ENCODE assay signal across 8 mouse cellular contexts in the genomic region with DNA sequence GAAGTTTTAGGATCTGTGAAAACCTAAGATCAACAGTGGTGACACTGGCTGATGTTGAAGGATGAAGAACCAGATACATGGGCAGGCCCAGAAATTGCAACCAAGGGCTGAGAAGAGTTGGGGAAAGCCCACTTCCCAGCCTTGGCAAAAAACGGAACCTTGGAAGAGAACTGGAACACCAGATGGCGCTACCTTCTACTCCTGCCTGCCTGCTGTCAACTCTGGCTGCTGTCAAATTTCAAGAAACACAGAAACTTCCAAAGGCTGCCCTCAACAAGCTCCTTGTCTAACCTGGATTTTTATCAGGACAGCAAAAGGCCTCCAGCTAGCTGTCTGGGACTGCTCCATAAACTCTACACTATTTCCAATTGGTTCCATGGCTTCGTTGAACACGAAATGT. TPM values are rescaled to one million over a fixed set of nuclear protein-coding genes. Genes with fewer than 3 reads are reported as not detected.
DNase-seq lines count a peak whose midpoint lies in the region; ATAC-seq and TF ChIP-seq lines count a peak whose summit lies in the region.

No protein-coding gene starts in this region.

- TF ChIP-seq CTCF in intestine, postnatal 0 days (IDR thresholded peaks at IDR 0.05; ENCODE audit: low read depth): peak; percentile 82
- peak; percentile 83 for TF ChIP-seq CTCF in stomach, postnatal 0 days (IDR thresholded peaks at IDR 0.05; ENCODE audit: low read depth)

- H3K4me1 ChIP-seq in intestine, postnatal 0 days (replicated peaks; ENCODE audit: control insufficient read depth, insufficient read depth, low read length): peaks cover 3% of the 10 kb centered on the region
- 0 out of 2 replicates have a peak, but pooled peaks cover 5% of the 10 kb centered on the region for H3K4me1 ChIP-seq in limb, embryonic 12.5 days (replicated peaks)
- peaks cover 7% of the 10 kb centered on the region for H3K4me1 ChIP-seq in midbrain, embryonic 11.5 days (ENCODE audit: control insufficient read depth, insufficient read depth, low read length)
- H3K4me1 ChIP-seq in stomach, postnatal 0 days (replicated peaks; ENCODE audit: control insufficient read depth, insufficient read depth): peaks cover 5% of the 10 kb centered on the region

- peaks cover 27% of the 10 kb centered on the region for H3K36me3 ChIP-seq in intestine, postnatal 0 days (ENCODE audit: control insufficient read depth, insufficient read depth)
- H3K36me3 ChIP-seq in limb, embryonic 12.5 days: peaks cover 18% of the 10 kb centered on the region; the same call in 1 of the 2 replicates
- no peaks in the 10 kb centered on the region for H3K36me3 ChIP-seq in midbrain, embryonic 11.5 days (ENCODE audit: control insufficient read depth, insufficient read depth, low read length)
- H3K36me3 ChIP-seq in stomach, postnatal 0 days (ENCODE audit: control insufficient read depth, insufficient read depth, low read length): peaks cover 2% of the 10 kb centered on the region; the same call in 1 of the 2 replicates

- no peaks in the 10 kb centered on the region for H3K27me3 ChIP-seq in intestine, postnatal 0 days (replicated peaks; ENCODE audit: control insufficient read depth, insufficient read depth, low read length)
- peaks cover 8% of the 10 kb centered on the region for H3K27me3 ChIP-seq in limb, embryonic 12.5 days
- peaks cover 5% of the 10 kb centered on the region; the same call in 1 of the 2 replicates for H3K27me3 ChIP-seq in midbrain, embryonic 11.5 days (ENCODE audit: control insufficient read depth, insufficient read depth, low read length)
- no peaks in the 10 kb centered on the region for H3K27me3 ChIP-seq in stomach, postnatal 0 days (ENCODE audit: control insufficient read depth, insufficient read depth, low read length)

- WGBS in intestine, postnatal 0 days: 10% methylated on average over 4 of the region's 4 CpGs
- whole genome bisulfite sequencing in limb, embryonic 12.5 days: 10% methylated on average over 4 of the region's 4 CpGs
- WGBS in midbrain, embryonic 11.5 days: 10% methylated on average over 4 of the region's 4 CpGs
- 10% methylated on average over 4 of the region's 4 CpGs for WGBS in stomach, postnatal 0 days

- peak; percentile 29 to 34 for DNase-seq in monocyte, adult 2 months (ENCODE audit: low read depth in 1 of 2, low spot score in 2 of 2)
- DNase-seq in cerebellum, adult 8-10 months: peak; percentile 41
- peak; percentile 55 to 67 for DNase-seq in frontal cortex, postnatal 36 days (ENCODE audit: low spot score in 2 of 2)
- peak; percentile 87 for DNase-seq in midbrain, embryonic 11.5 days (ENCODE audit: low spot score, missing footprints)
- DNase-seq in stomach, postnatal 0 days (ENCODE audit: low spot score): peak; percentile 57

- peak overlapping the region; percentile 71; the same call in 1 of the 2 replicates for H3K9ac ChIP-seq in intestine, postnatal 0 days (ENCODE audit: low read depth, low read length)
- no peak overlapping the region for H3K9ac ChIP-seq in limb, embryonic 12.5 days (replicated peaks)
- H3K9ac ChIP-seq in midbrain, embryonic 11.5 days (ENCODE audit: low read length): no peak overlapping the region
- H3K9ac ChIP-seq in stomach, postnatal 0 days (ENCODE audit: low read length): peak overlapping the region; percentile 66

- H3K4me3 ChIP-seq in intestine, postnatal 0 days (ENCODE audit: low read depth, low read length): peak overlapping the region; percentile 94
- H3K4me3 ChIP-seq in limb, embryonic 12.5 days (replicated peaks): peak overlapping the region; percentile 80
- H3K4me3 ChIP-seq in midbrain, embryonic 11.5 days (ENCODE audit: low read depth, low read length): peak overlapping the region; percentile 83; the same call in 1 of the 2 replicates
- H3K4me3 ChIP-seq in stomach, postnatal 0 days (ENCODE audit: low read depth, low read length): peak overlapping the region; percentile 82

- TF ChIP-seq EP300 in stomach, postnatal 0 days (optimal IDR thresholded peaks at IDR 0.05): no peak

- H3K4me2 ChIP-seq in intestine, postnatal 0 days (replicated peaks; ENCODE audit: low read depth): peak overlapping the region; percentile 100
- H3K4me2 ChIP-seq in limb, embryonic 12.5 days: peak overlapping the region; percentile 97
- peak overlapping the region; percentile 96 for H3K4me2 ChIP-seq in midbrain, embryonic 11.5 days
- H3K4me2 ChIP-seq in stomach, postnatal 0 days (replicated peaks; ENCODE audit: low read depth): peak overlapping the region; percentile 99

- H3K9me3 ChIP-seq in intestine, postnatal 0 days (ENCODE audit: control insufficient read depth): no peaks in the 10 kb centered on the region
- H3K9me3 ChIP-seq in limb, embryonic 12.5 days: no peaks in the 10 kb centered on the region
- H3K9me3 ChIP-seq in midbrain, embryonic 11.5 days (ENCODE audit: control insufficient read depth, low read length): no peaks in the 10 kb centered on the region
- no peaks in the 10 kb centered on the region for H3K9me3 ChIP-seq in stomach, postnatal 0 days (ENCODE audit: control insufficient read depth, low read length)

- no peak for ATAC-seq in monocyte, adult 5-6 weeks (replicated peaks; ENCODE audit: insufficient number of reproducible peaks, low FRiP score, low TSS enrichment, poor library complexity, severe bottlenecking)
- ATAC-seq in intestine, postnatal 0 days: no peak
- ATAC-seq in limb, embryonic 12.5 days (ENCODE audit: insufficient number of reproducible peaks, insufficient read depth, low FRiP score, low TSS enrichment, low read depth): no peak
- ATAC-seq in midbrain, embryonic 11.5 days (ENCODE audit: low FRiP score): no peak
- no peak for ATAC-seq in stomach, postnatal 0 days (ENCODE audit: low FRiP score, low TSS enrichment)

- no peak overlapping the region for H3K27ac ChIP-seq in intestine, postnatal 0 days (ENCODE audit: low read depth, low read length)
- no peak overlapping the region for H3K27ac ChIP-seq in limb, embryonic 12.5 days
- H3K27ac ChIP-seq in midbrain, embryonic 11.5 days (ENCODE audit: low read depth, low read length): no peak overlapping the region
- 0 out of 2 replicates have a peak overlapping the region, but pooled peaks have one; percentile 13 for H3K27ac ChIP-seq in stomach, postnatal 0 days (replicated peaks)

RNA-seq across cellular contexts. Expression of a gene that starts 1.1 kb away (rescaled TPM):
- total RNA-seq in monocyte, adult 5-6 weeks (2017): 66.9 to 77.6 TPM (median 67.0 TPM) in 3 replicates
- 19.6 and 20.6 TPM in 2 replicates for polyA plus RNA-seq in intestine, postnatal 0 days (2015; fragmentation: Nextera tagmentation; extraction: Ambion mirVana)
- 14.5 and 14.7 TPM in 2 replicates for polyA plus RNA-seq in limb, embryonic 12.5 days (2016; fragmentation: Nextera tagmentation; extraction: Ambion mirVana)
- polyA plus RNA-seq in midbrain, embryonic 11.5 days (2014; fragmentation: Nextera tagmentation; extraction: Ambion mirVana): 10.7 and 10.8 TPM in 2 replicates
- 11.2 and 13.0 TPM in 2 replicates for polyA plus RNA-seq in stomach, postnatal 0 days (2015; fragmentation: Nextera tagmentation; extraction: Ambion mirVana)

RNA-seq across cellular contexts. Expression of a gene that starts 19.4 kb away (rescaled TPM):
- not detected in 3 replicates for total RNA-seq in monocyte, adult 5-6 weeks (2017)
- polyA plus RNA-seq in intestine, postnatal 0 days (2015; fragmentation: Nextera tagmentation; extraction: Ambion mirVana): 3.9 and 4.0 TPM in 2 replicates
- polyA plus RNA-seq in limb, embryonic 12.5 days (2016; fragmentation: Nextera tagmentation; extraction: Ambion mirVana): 1.2 and 1.4 TPM in 2 replicates
- polyA plus RNA-seq in midbrain, embryonic 11.5 days (2014; fragmentation: Nextera tagmentation; extraction: Ambion mirVana): 5.4 and 5.8 TPM in 2 replicates
- polyA plus RNA-seq in stomach, postnatal 0 days (2015; fragmentation: Nextera tagmentation; extraction: Ambion mirVana): 11.8 and 13.1 TPM in 2 replicates

RNA-seq across cellular contexts. Expression of a gene that starts 30.7 kb away (rescaled TPM):
- 22.9 to 28.0 TPM (median 23.8 TPM) in 3 replicates for total RNA-seq in monocyte, adult 5-6 weeks (2017)
- 26.2 and 26.9 TPM in 2 replicates for polyA plus RNA-seq in intestine, postnatal 0 days (2015; fragmentation: Nextera tagmentation; extraction: Ambion mirVana)
- polyA plus RNA-seq in limb, embryonic 12.5 days (2016; fragmentation: Nextera tagmentation; extraction: Ambion mirVana): 27.8 and 28.2 TPM in 2 replicates
- 24.3 and 26.6 TPM in 2 replicates for polyA plus RNA-seq in midbrain, embryonic 11.5 days (2014; fragmentation: Nextera tagmentation; extraction: Ambion mirVana)
- 23.0 and 23.4 TPM in 2 replicates for polyA plus RNA-seq in stomach, postnatal 0 days (2015; fragmentation: Nextera tagmentation; extraction: Ambion mirVana)

RNA-seq across cellular contexts. Expression of a gene that starts 53.1 kb away (rescaled TPM):
- total RNA-seq in monocyte, adult 5-6 weeks (2017): 3.8 to 19.9 TPM (median 13.2 TPM) in 3 replicates
- polyA plus RNA-seq in intestine, postnatal 0 days (2015; fragmentation: Nextera tagmentation; extraction: Ambion mirVana): 17.9 and 18.5 TPM in 2 replicates
- polyA plus RNA-seq in limb, embryonic 12.5 days (2016; fragmentation: Nextera tagmentation; extraction: Ambion mirVana): 14.3 and 16.8 TPM in 2 replicates
- polyA plus RNA-seq in midbrain, embryonic 11.5 days (2014; fragmentation: Nextera tagmentation; extraction: Ambion mirVana): 13.2 and 15.0 TPM in 2 replicates
- polyA plus RNA-seq in stomach, postnatal 0 days (2015; fragmentation: Nextera tagmentation; extraction: Ambion mirVana): 28.5 and 29.1 TPM in 2 replicates

RNA-seq across cellular contexts. Expression of a gene that starts 55.8 kb away (rescaled TPM):
- total RNA-seq in monocyte, adult 5-6 weeks (2017): 0.19 TPM in 1 of 3 replicates, not detected in the others
- not detected in 2 replicates for polyA plus RNA-seq in intestine, postnatal 0 days (2015; fragmentation: Nextera tagmentation; extraction: Ambion mirVana)
- 0.04 and 0.05 TPM in 2 replicates for polyA plus RNA-seq in limb, embryonic 12.5 days (2016; fragmentation: Nextera tagmentation; extraction: Ambion mirVana)
- polyA plus RNA-seq in midbrain, embryonic 11.5 days (2014; fragmentation: Nextera tagmentation; extraction: Ambion mirVana): 0.23 and 0.25 TPM in 2 replicates
- polyA plus RNA-seq in stomach, postnatal 0 days (2015; fragmentation: Nextera tagmentation; extraction: Ambion mirVana): 0.04 TPM in 2 replicates

Comparison
In these comparisons a context has a peak if more than half of its experiments do, and no peak if none do; other contexts are left out.
1. DNase-seq: peak in every context shown above with its lines; median percentile 87 in midbrain, embryonic 11.5 days; 61 in frontal cortex, postnatal 36 days; 57 in stomach, postnatal 0 days; 41 in cerebellum, adult 8-10 months; 32 in monocyte, adult 2 months.
2. H3K9ac ChIP-seq: peak in intestine, postnatal 0 days (single experiment) and stomach, postnatal 0 days (single experiment); none in limb, embryonic 12.5 days (single experiment) and midbrain, embryonic 11.5 days (single experiment).
3. Peak in every context shown above with its lines, with median percentiles within 50 percentile points of each other: H3K4me2 ChIP-seq and H3K4me3 ChIP-seq.